Mouse (Mus musculus) olfactory bulb, adult 2 months (tissue): ENCODE results near the gene Rps16.

ENCODE experiments used
- CTCF ChIP-seq: fragments of 200-500 bp; IDR thresholded peaks from 2 replicates; pipeline ENCODE4 v1.5.1; 2012; ENCODE audit warnings: low read depth, mild to moderate bottlenecking, low read length, moderate library complexity; ENCODE audit not compliant: insufficient read depth
- POLR2A ChIP-seq: fragments of 200-500 bp; IDR thresholded peaks from 2 replicates; pipeline ENCODE4 v1.6.1; 2012; ENCODE audit warnings: mild to moderate bottlenecking, low read depth, low read length, moderate library complexity; ENCODE audit not compliant: insufficient read depth

DNA sequence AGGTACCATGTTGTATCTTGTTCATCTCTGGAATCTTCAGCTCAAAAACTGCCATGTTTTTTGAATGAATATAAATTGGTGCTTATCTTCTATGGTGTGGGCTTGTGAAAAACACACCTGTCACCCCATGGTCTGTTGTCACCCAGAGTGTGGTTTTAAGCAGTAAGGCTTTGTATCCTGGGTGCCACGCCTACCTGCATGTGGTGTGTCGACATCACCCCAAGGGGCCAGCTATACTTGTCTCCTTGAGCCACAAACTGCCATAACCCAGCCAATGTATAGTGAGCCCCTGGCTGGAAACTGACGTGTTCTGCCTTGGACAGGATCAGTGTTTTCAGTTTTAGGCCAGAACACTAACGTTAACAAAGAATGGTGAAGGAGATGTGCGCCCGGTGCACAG, 33.7 kb downstream of the Rps16 start:
- TF ChIP-seq CTCF (no peak), POLR2A (no peak)
